Mouse (Mus musculus) MEL (cell line): ENCODE data around the gene Dpy19l3.

Experiments
- CHD2 ChIP-seq: IDR thresholded peaks from 2 replicates; pipeline ENCODE4 v1.6.1; 2011; ENCODE audit warnings: low read length, improper control_type of control experiment
- CTCF ChIP-seq, 3 experiments: IDR thresholded peaks in 2 of 3; conservative IDR thresholded peaks in 1 of 3; 2 replicates each; pipeline ENCODE4 v1.5.1; 2011 to 2012; ENCODE audit warnings: low read length in 3 of 3, low read depth in 2 of 3, mild to moderate bottlenecking in 2 of 3, improper control_type of control experiment in 1 of 3, inconsistent platforms in 1 of 3, mixed read lengths in 1 of 3, moderate library complexity in 1 of 3; ENCODE audit not compliant: control insufficient read depth in 1 of 3, insufficient read depth in 1 of 3, poor library complexity in 1 of 3, severe bottlenecking in 1 of 3
- POLR2A ChIP-seq, 2 experiments: IDR thresholded peaks; 2 replicates each; pipeline ENCODE4 v1.6.1; 2011 to 2012; ENCODE audit warnings: low read length in 2 of 2, mild to moderate bottlenecking in 2 of 2, control low read depth in 1 of 2, improper control_type of control experiment in 1 of 2, low read depth in 1 of 2, moderate library complexity in 1 of 2; ENCODE audit not compliant: control insufficient read depth in 1 of 2, insufficient read depth in 1 of 2, poor library complexity in 1 of 2
- POLR2AphosphoS2 ChIP-seq: IDR thresholded peaks from 2 replicates; pipeline ENCODE4 v1.6.1; 2011; ENCODE audit warnings: low read length, improper control_type of control experiment
- TAL1 ChIP-seq: IDR thresholded peaks from 2 replicates; pipeline ENCODE4 v1.6.1; 2012; ENCODE audit warnings: mild to moderate bottlenecking, inconsistent platforms, low read length, moderate library complexity, mixed read lengths
- TBP ChIP-seq: IDR thresholded peaks from 2 replicates; pipeline ENCODE4 v1.8.0; 2011; ENCODE audit warnings: low read depth, low read length, improper control_type of control experiment

GRCm38 (mm10) chr7:35649071-35649470 is 105.2 kb downstream of the Dpy19l3 start:
- TF ChIP-seq POLR2A (IDR thresholded peaks at IDR 0.05; ENCODE audit: control insufficient read depth in 1 of 2, insufficient read depth in 1 of 2, low read depth in 1 of 2, low read length in 2 of 2, poor library complexity in 1 of 2) (no peak), POLR2AphosphoS2 (no peak), TAL1 (no peak), CHD2 (no peak), TBP (no peak; the same call in 1 of the 2 replicates), CTCF (IDR thresholded peaks at IDR 0.05 in 2 of 3, conservative IDR thresholded peaks at IDR 0.05 in 1 of 3; ENCODE audit: control insufficient read depth in 1 of 3, insufficient read depth in 1 of 3, low read depth in 2 of 3, low read length in 3 of 3, poor library complexity in 1 of 3, severe bottlenecking in 1 of 3) (no peak)
